Mouse (Mus musculus) kidney, adult 9 months (tissue): Measurements from ENCODE around the gene Vps11.
"Not testable (repeated sequence)": the region's sequence is repeated elsewhere in the genome, so short reads cannot be mapped to it uniquely, and the experiment has no call there.

ENCODE experiments used
- DNase-seq: peaks from one replicate; pipeline ENCODE4 v3.0.0; 2022

The Vps11 gene

GRCm38 (mm10) chr9:44361190-44361917 lies at the start of gene Vps11:
Vps11 (minus strand) TSS chr9:44361670.
- peak; percentile 96 for DNase-seq

GRCm38 (mm10) chr9:44410647-44411336 lies 49.3 kb upstream of the Vps11 start:
- peak; percentile 10 for DNase-seq

GRCm38 (mm10) chr9:44408693-44409092 lies 47.2 kb upstream of the Vps11 start:
- not testable (repeated sequence) for DNase-seq

- no peak for DNase-seq
Observed at GRCm38 (mm10) chr9:44407752-44408097, 46.3 kb upstream of the Vps11 start.

GRCm38 (mm10) chr9:44406906-44407751 lies 45.7 kb upstream of the Vps11 start, which contains the start of the genes Rps25 and Trappc4:
Rps25 (plus strand) TSS chr9:44407139.
Trappc4 (minus strand) TSS chr9:44407600.
- peak; percentile 96 for DNase-seq

- peak; percentile 8 for DNase-seq
Observed at GRCm38 (mm10) chr9:44405011-44405410, 43.5 kb upstream of the Vps11 start.

- peak; percentile 94 for DNase-seq
Observed at GRCm38 (mm10) chr9:44401081-44401480, 39.6 kb upstream of the Vps11 start.

- peak; percentile 72 for DNase-seq
Observed at GRCm38 (mm10) chr9:44399795-44400114, 38.3 kb upstream of the Vps11 start.

GRCm38 (mm10) chr9:44399114-44399794 lies 37.8 kb upstream of the Vps11 start:
- DNase-seq = no peak

GRCm38 (mm10) chr9:44398551-44398950 lies 37.1 kb upstream of the Vps11 start:
- DNase-seq = no peak

- DNase-seq = peak; percentile 95
Observed at GRCm38 (mm10) chr9:44398087-44398486, 36.6 kb upstream of the Vps11 start.

- DNase-seq = peak; percentile 99
Observed at GRCm38 (mm10) chr9:44396684-44397411, 35.4 kb upstream of the Vps11 start, which contains the start of gene Slc37a4. Slc37a4 (plus strand) TSS chr9:44396852.

GRCm38 (mm10) chr9:44391466-44391865 lies 30.0 kb upstream of the Vps11 start:
- peak; percentile 81 for DNase-seq

GRCm38 (mm10) chr9:44389273-44389672 lies 27.8 kb upstream of the Vps11 start:
- peak; percentile 67 for DNase-seq

- peak; percentile 73 for DNase-seq
Observed at GRCm38 (mm10) chr9:44387221-44387620, 25.8 kb upstream of the Vps11 start.

GRCm38 (mm10) chr9:44384596-44384995 lies 23.1 kb upstream of the Vps11 start:
- DNase-seq = no peak

- DNase-seq = no peak
Observed at GRCm38 (mm10) chr9:44379862-44380261, 18.4 kb upstream of the Vps11 start.

- DNase-seq = peak; percentile 99
Observed at GRCm38 (mm10) chr9:44379054-44379834, 17.8 kb upstream of the Vps11 start, which contains the start of gene Hyou1. Hyou1 (plus strand) TSS chr9:44379490.

- DNase-seq = no peak
Observed at GRCm38 (mm10) chr9:44378153-44378730, 16.8 kb upstream of the Vps11 start.

- DNase-seq = not testable (repeated sequence)
Observed at GRCm38 (mm10) chr9:44377335-44377734, 15.9 kb upstream of the Vps11 start.

- no peak for DNase-seq
Observed at GRCm38 (mm10) chr9:44376141-44376540, 14.7 kb upstream of the Vps11 start.
